In the genomic region with DNA sequence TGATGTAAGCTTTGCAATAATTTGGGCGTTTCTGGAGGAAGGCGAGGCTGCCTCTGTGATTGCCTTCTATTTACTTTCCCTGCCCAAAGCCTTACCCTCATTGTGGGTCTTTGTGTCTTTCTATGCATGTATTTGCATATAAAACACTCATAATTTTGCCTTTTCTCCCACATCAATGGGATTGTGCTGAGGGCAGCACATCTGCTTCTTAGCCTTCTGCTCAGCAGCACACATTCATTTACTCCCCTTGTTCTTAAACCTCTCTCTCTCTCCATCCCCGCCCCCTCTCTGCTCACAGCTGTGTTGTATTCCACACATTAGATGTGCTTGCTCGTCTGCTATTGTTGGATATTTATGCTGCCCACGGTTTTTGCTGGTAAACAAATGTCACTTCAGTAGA, we compare ENCODE assay signal across 13 mouse cellular contexts. TPM values are rescaled to one million over a fixed set of nuclear protein-coding genes. Genes with fewer than 3 reads are reported as not detected.
A peak's percentile ranks its signal among the peaks of the same experiment; 100 is the strongest.
DNase-seq lines count a peak whose midpoint lies in the region; ATAC-seq and TF ChIP-seq lines count a peak whose summit lies in the region.
"Had no signal": no experiment of that assay in that cellular context is flagged by ENCODE, and none has a peak within 500 bp of the region (broad histone marks: within the 10 kb centered on the region; RNA-seq: fewer than 3 reads in every experiment).

No protein-coding gene starts in this region.

- peak overlapping the region; percentile 84 for H3K4me3 ChIP-seq in heart, adult 2 months
- no peak overlapping the region; the same call in 1 of the 2 replicates for H3K4me3 ChIP-seq in layer of hippocampus, adult 2 months
- H3K4me3 ChIP-seq in hindbrain, embryonic 11.5 days (ENCODE audit: low read depth, low read length): no peak overlapping the region
- no peak overlapping the region for H3K4me3 ChIP-seq in neural tube, embryonic 15.5 days (replicated peaks)
- H3K4me3 ChIP-seq: megakaryocyte, embryonic 14.5 days had no signal

- peaks cover 43% of the 10 kb centered on the region for H3K4me1 ChIP-seq in heart, adult 2 months (ENCODE audit: control insufficient read depth, insufficient read depth, low read length)
- peaks cover 6% of the 10 kb centered on the region for H3K4me1 ChIP-seq in hindbrain, embryonic 11.5 days (replicated peaks; ENCODE audit: control insufficient read depth, insufficient read depth, low read length)
- H3K4me1 ChIP-seq in neural tube, embryonic 15.5 days: peaks cover 54% of the 10 kb centered on the region
- H3K4me1 ChIP-seq: megakaryocyte, embryonic 14.5 days had no signal

- DNase-seq in heart, adult 2 months: no peak
- DNase-seq in heart, adult 8-10 months (ENCODE audit: low spot score): no peak
- DNase-seq in layer of hippocampus, adult 2 months (ENCODE audit: low spot score in 2 of 2): no peak
- DNase-seq in layer of hippocampus, postnatal 36 days: no peak
- peak; percentile 34 for DNase-seq in hindbrain, embryonic 11.5 days (ENCODE audit: low spot score)
- DNase-seq in left cerebral cortex, adult 18-20 months (ENCODE audit: low spot score in 2 of 2): no peak
- DNase-seq in cerebellum, adult 9-11 months: no peak

- H3K79me2 ChIP-seq in heart, adult 2 months (replicated peaks; ENCODE audit: control insufficient read depth, insufficient read depth, low read length): peaks cover 2% of the 10 kb centered on the region

- no peak for TF ChIP-seq CTCF in heart, adult 2 months (IDR thresholded peaks at IDR 0.05)
- no peak for TF ChIP-seq CTCF in layer of hippocampus, adult 2 months (conservative IDR thresholded peaks at IDR 0.05)

- no peaks in the 10 kb centered on the region for H3K9me3 ChIP-seq in hindbrain, embryonic 11.5 days (ENCODE audit: control insufficient read depth, low read length)
- H3K9me3 ChIP-seq in neural tube, embryonic 15.5 days (replicated peaks): no peaks in the 10 kb centered on the region
- H3K9me3 ChIP-seq: megakaryocyte, embryonic 14.5 days had no signal

- ATAC-seq in hindbrain, embryonic 11.5 days (ENCODE audit: low FRiP score): peak; percentile 41; the same call in 1 of the 2 replicates
- ATAC-seq in neural tube, embryonic 15.5 days (ENCODE audit: low FRiP score): no peak
- ATAC-seq: Patski had no signal

- WGBS in heart, adult 2 months: 66% methylated on average over 5 of the region's 5 CpGs
- WGBS in hindbrain, embryonic 11.5 days: 52% methylated on average over 5 of the region's 5 CpGs
- 43% methylated on average over 5 of the region's 5 CpGs for WGBS in neural tube, embryonic 15.5 days

- no peak for TF ChIP-seq POLR2A in heart, adult 2 months (IDR thresholded peaks at IDR 0.05; ENCODE audit: insufficient read depth, low read depth, low read length)

- intact Hi-C loops in heart, adult 2 months (cut with DNase I): no loop called here

- peaks cover 16% of the 10 kb centered on the region for H3K36me3 ChIP-seq in heart, adult 2 months (ENCODE audit: control insufficient read depth, insufficient read depth, low read length)
- peaks cover under 1% of the 10 kb centered on the region; the same call in 1 of the 2 replicates for H3K36me3 ChIP-seq in hindbrain, embryonic 11.5 days (ENCODE audit: control insufficient read depth, insufficient read depth, low read length)
- no peaks in the 10 kb centered on the region for H3K36me3 ChIP-seq in neural tube, embryonic 15.5 days

- H3K27ac ChIP-seq in heart, adult 2 months: peak overlapping the region; percentile 98
- peak overlapping the region; percentile 95 for H3K27ac ChIP-seq in layer of hippocampus, adult 2 months
- no peak overlapping the region for H3K27ac ChIP-seq in hindbrain, embryonic 11.5 days (ENCODE audit: low read depth, low read length)
- H3K27ac ChIP-seq in neural tube, embryonic 15.5 days (replicated peaks): no peak overlapping the region; the same call in 1 of the 2 replicates
- H3K27ac ChIP-seq: liver, embryonic 14.5 days had no signal

- TF ChIP-seq EP300 in heart, adult 2 months (IDR thresholded peaks at IDR 0.05; ENCODE audit: insufficient read depth, low read depth, low read length): no peak

- no peaks in the 10 kb centered on the region for H3K27me3 ChIP-seq in heart, adult 2 months (ENCODE audit: control insufficient read depth, insufficient read depth, low read length)
- no peaks in the 10 kb centered on the region for H3K27me3 ChIP-seq in hindbrain, embryonic 11.5 days (ENCODE audit: control insufficient read depth, insufficient read depth, low read length)
- H3K27me3 ChIP-seq in neural tube, embryonic 15.5 days (replicated peaks): no peaks in the 10 kb centered on the region
- H3K27me3 ChIP-seq: Patski had no signal

- H3K9ac ChIP-seq in heart, adult 2 months (ENCODE audit: low read depth, low read length): peak overlapping the region; percentile 52
- H3K9ac ChIP-seq in hindbrain, embryonic 11.5 days (ENCODE audit: low read depth, low read length): no peak overlapping the region
- H3K9ac ChIP-seq in neural tube, embryonic 15.5 days (replicated peaks): no peak overlapping the region
- H3K9ac ChIP-seq: liver, embryonic 14.5 days had no signal

- H3K4me2 ChIP-seq in hindbrain, embryonic 11.5 days (replicated peaks; ENCODE audit: low read depth, low read length): no peak overlapping the region
- peak overlapping the region; percentile 63 for H3K4me2 ChIP-seq in neural tube, embryonic 15.5 days

RNA-seq across cellular contexts. Expression of gene Ackr3, which starts 5.3 kb away (rescaled TPM):
- total RNA-seq in heart, adult 2 months (2021): 10 to 100 TPM; 56.5 to 58.0 TPM
- 186 and 351 TPM in 2 replicates for polyA plus RNA-seq in heart, adult 2 months (2012; rRNA removed)
- 10 to 100 TPM; 46.3 to 71.9 (median 54.9) TPM for total RNA-seq in heart, adult 8-10 months (2022)
- total RNA-seq in layer of hippocampus, adult 2 months (2021): 10 to 100 TPM; 13.7 to 17.8 TPM
- total RNA-seq in layer of hippocampus, postnatal 36 days (2021): 10 to 100 TPM; 16.3 to 17.0 TPM
- polyA plus RNA-seq in hindbrain, embryonic 11.5 days (2014; fragmentation: Nextera tagmentation; extraction: Ambion mirVana): 25.7 and 29.6 TPM in 2 replicates
- 7.5 and 7.7 TPM in 2 replicates for polyA plus RNA-seq in neural tube, embryonic 15.5 days (2015; fragmentation: Nextera tagmentation; extraction: Ambion mirVana)
- total RNA-seq in left cerebral cortex, adult 18-20 months (2021): 1 to 10 TPM; 7.2 to 7.8 TPM

RNA-seq across cellular contexts. Expression of gene Iqca, which starts 55.9 kb away (rescaled TPM):
- not detected for total RNA-seq in heart, adult 2 months (2021)
- polyA plus RNA-seq in heart, adult 2 months (2012; rRNA removed): 0.43 TPM in 1 of 2 replicates, not detected in the other
- total RNA-seq in heart, adult 8-10 months (2022): not detected
- total RNA-seq in layer of hippocampus, adult 2 months (2021): 1 to 10 TPM; 1.6 to 2.4 TPM
- 1 to 10 TPM in 1 of 2 experiments, under 1 TPM in 1; 0.63 to 1.3 TPM for total RNA-seq in layer of hippocampus, postnatal 36 days (2021)
- polyA plus RNA-seq in hindbrain, embryonic 11.5 days (2014; fragmentation: Nextera tagmentation; extraction: Ambion mirVana): 1.0 and 1.1 TPM in 2 replicates
- polyA plus RNA-seq in neural tube, embryonic 15.5 days (2015; fragmentation: Nextera tagmentation; extraction: Ambion mirVana): 0.42 and 0.52 TPM in 2 replicates
- under 1 TPM; 0.52 to 0.65 TPM for total RNA-seq in left cerebral cortex, adult 18-20 months (2021)
- total RNA-seq: gastrocnemius, adult 18-20 months had no signal
- polyA plus RNA-seq: large intestine, adult 2 months had no signal

Comparison
In these comparisons a context has a peak if more than half of its experiments do, and no peak if none do; other contexts are left out.
1. H3K27ac ChIP-seq: peak in heart, adult 2 months (single experiment) and layer of hippocampus, adult 2 months (single experiment); none in hindbrain, embryonic 11.5 days (single experiment) and neural tube, embryonic 15.5 days (single experiment).